Mouse (Mus musculus): ENCODE data around the gene Exoc2.

DNA sequence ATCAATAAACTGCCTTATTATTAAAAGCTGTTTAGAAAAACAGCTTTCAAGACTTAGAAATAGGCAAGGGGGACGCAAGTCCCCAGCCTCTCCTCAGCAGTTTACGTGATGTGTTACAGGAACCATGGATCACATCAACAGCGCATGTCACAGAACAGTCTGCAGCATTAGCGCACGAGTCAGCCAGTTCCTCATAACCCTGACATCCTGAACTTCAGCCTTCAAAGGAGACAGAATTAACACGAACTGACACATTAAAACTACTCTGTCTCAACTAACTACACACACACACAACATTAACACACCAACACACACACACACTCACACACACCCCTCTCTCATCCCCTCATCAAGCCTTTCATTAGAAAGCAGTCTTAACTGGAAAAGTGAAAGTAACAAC lies 139.5 kb downstream of the Exoc2 start:
- no peak for TF ChIP-seq ZC3H11A (IDR thresholded peaks at IDR 0.05; ENCODE audit: borderline replicate concordance, low read depth, low read length)
- TF ChIP-seq CHD2 (IDR thresholded peaks at IDR 0.05; ENCODE audit: low read depth, low read length): no peak

Measured in ES-E14 (cell line).